Mouse (Mus musculus) testis, adult 2 months (tissue): ENCODE measurements at regions not wholly inside any gene's neighbourhood (a gene's known extent, or its start where the extent isn't known, plus 50 kb on each side); places are given as distances from the start of the nearest gene placed in this dataset.

Source experiments
- CTCF ChIP-seq: fragments of 200-500 bp; IDR thresholded peaks from 2 replicates; pipeline ENCODE4 v1.5.1; 2012; ENCODE audit warnings: low read depth, mild to moderate bottlenecking, inconsistent platforms, low read length, moderate library complexity; ENCODE audit not compliant: control insufficient read depth, insufficient read depth, insufficient replicate concordance
- POLR2A ChIP-seq: fragments of 200-500 bp; IDR thresholded peaks from 2 replicates; pipeline ENCODE4 v1.6.1; 2012; ENCODE audit warnings: low read depth, mild to moderate bottlenecking, inconsistent platforms, low read length, moderate library complexity; ENCODE audit not compliant: control insufficient read depth

GRCm38 (mm10) chr1:193434281-193434680 is 64.2 kb upstream of the Camk1g start:
- no peak for TF ChIP-seq POLR2A
- no peak for TF ChIP-seq CTCF
